Mouse (Mus musculus) CD4-positive, CD25-positive, alpha-beta regulatory T cell, adult 2 months (primary cell): Measurements from ENCODE around the gene Mtif3.

Experiments
- DNase-seq: peaks from one replicate; pipeline ENCODE4 v3.0.0-alpha.2; 2012; ENCODE audit warnings: low read depth, low spot score

The Mtif3 gene

GRCm38 (mm10) chr5:146963118-146963936 is at the start of gene Mtif3:
Gene Mtif3, minus strand, starts transcription at chr5:146963800.
- DNase-seq = peak; percentile 92

DNA sequence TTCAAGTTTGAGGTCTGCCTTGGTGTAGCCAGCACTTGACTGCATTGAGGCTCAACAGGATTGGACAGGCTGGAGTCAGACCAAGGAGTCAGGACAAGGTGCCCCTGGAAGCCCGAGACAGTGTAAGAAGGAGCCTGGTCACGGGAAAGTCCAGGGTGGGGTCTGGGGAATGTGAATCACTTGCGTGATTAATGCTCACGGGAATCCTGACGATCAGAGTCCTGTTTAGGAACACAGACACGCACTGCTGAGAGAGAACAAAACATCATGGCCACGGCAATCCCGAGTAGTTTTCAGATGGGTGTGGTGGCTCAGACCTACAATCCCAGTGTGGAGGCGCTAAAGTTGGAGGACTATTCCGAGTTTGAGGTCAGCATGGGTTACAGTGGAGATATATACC is 47.7 kb upstream of the Mtif3 start:
- DNase-seq = no peak

DNA sequence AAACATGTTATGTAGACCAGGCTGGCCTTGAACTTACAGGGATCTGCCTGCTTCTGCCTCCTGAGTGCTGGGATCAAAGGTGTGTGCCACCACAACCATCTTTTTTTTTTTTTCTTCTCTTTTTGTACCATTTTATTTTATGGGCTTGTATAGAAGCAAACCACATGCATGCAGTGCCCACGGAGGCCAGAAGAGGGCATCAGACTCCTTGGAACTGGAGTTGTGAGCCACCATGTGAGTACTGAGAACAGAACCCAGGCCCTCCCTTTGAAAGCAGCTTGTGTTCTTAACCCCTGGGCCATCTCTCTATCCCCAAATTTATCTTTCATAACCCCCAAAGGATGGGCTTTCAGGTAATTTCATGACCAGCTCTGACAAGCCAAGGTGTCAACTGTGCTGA is 39.7 kb upstream of the Mtif3 start:
- no peak for DNase-seq

GRCm38 (mm10) chr5:147001312-147001711 is 37.7 kb upstream of the Mtif3 start:
- no peak for DNase-seq

DNA sequence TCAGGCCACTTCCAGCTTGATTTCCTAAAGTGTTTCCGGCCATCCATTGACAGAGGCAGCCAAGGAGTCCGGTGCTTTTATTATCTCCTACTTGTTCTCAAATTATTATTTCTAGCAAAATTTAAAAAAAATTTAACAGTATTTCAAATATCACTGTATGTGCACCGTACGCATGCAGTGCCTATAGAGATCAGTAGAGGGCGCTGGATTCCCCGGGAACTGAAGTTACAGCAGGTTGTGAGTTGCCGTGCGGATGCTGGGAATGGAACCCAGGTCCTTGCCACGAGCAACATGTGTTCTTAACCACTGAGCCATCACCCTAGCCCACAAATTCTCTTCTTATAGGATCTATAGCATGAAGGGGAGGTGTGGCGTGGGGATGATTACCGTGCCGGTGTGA is 35.2 kb upstream of the Mtif3 start:
- DNase-seq = no peak

DNA sequence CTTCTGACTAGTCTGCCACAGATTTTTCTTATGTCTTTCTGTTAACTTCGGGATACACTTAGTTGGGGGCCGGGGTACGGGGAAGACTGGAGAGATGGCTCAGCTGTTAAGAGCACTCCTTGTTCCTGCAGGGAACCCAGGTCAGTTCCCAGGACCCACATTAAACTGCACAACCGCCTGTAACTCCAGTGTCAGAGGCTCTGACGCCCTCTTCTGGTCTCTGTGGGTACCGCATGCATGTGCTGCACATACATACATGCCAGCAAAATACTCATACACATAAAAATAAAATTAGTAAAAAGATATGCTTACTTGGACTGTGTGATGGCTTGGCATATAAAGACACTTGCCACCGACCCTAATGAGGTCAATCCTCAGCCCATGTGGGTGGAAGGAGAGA is 33.2 kb upstream of the Mtif3 start:
- DNase-seq = no peak

- DNase-seq = no peak
Measured at GRCm38 (mm10) chr5:146994973-146995372, 31.4 kb upstream of the Mtif3 start.

DNA sequence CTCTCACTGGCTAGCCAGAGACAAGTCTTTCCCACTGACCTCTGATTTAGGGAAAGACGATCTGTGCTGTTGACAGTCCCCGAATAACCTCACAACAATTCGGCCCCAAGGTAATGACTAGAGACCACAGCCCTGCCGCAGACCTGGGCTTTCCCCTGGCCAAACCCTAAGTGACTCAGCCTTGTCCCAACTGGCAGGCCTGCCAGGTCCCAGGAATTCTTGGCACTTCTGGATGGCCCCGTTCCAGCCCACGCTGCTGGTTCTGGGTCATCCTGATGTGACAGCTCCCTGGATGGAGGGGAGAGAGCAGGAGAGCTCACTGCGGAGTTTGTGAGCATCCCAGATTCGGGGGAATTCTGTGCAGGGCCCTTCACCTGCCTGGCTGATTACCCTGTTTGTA is 29.9 kb upstream of the Mtif3 start:
- DNase-seq = no peak

- no peak for DNase-seq
Measured at GRCm38 (mm10) chr5:146989051-146989450, 25.5 kb upstream of the Mtif3 start.

GRCm38 (mm10) chr5:146987588-146987987 is 24.0 kb upstream of the Mtif3 start:
- no peak for DNase-seq

GRCm38 (mm10) chr5:146985725-146986433 is 22.3 kb upstream of the Mtif3 start:
- no peak for DNase-seq

DNA sequence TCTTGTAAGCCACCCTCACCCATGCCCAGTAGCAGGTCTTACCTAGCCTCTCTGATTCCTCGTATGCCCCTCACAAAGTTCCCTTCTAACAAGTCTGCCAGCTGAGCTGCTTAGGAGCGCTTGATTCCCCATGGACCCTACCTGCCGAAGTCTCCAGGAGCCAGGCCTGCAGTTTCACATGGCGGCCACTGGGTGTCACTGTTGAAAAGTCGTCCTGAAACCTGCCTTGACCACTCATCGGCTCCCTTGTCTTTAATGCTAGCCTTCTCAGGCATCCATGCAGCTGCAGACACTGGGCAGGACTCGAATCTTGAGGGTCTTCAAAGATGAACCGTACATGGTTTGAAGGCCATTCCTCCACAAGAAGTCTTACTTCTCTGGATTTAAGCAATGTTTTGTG is 19.6 kb upstream of the Mtif3 start:
- peak; percentile 73 for DNase-seq

GRCm38 (mm10) chr5:146981376-146981775 is 17.8 kb upstream of the Mtif3 start:
- no peak for DNase-seq

GRCm38 (mm10) chr5:146974781-146975123 is 11.2 kb upstream of the Mtif3 start:
- DNase-seq = no peak

GRCm38 (mm10) chr5:146973858-146974780 is 10.5 kb upstream of the Mtif3 start:
- DNase-seq = peak; percentile 31

- DNase-seq = no peak
Measured at GRCm38 (mm10) chr5:146973353-146973752, 9.8 kb upstream of the Mtif3 start.

GRCm38 (mm10) chr5:146971776-146972561 is 8.4 kb upstream of the Mtif3 start:
- no peak for DNase-seq

DNA sequence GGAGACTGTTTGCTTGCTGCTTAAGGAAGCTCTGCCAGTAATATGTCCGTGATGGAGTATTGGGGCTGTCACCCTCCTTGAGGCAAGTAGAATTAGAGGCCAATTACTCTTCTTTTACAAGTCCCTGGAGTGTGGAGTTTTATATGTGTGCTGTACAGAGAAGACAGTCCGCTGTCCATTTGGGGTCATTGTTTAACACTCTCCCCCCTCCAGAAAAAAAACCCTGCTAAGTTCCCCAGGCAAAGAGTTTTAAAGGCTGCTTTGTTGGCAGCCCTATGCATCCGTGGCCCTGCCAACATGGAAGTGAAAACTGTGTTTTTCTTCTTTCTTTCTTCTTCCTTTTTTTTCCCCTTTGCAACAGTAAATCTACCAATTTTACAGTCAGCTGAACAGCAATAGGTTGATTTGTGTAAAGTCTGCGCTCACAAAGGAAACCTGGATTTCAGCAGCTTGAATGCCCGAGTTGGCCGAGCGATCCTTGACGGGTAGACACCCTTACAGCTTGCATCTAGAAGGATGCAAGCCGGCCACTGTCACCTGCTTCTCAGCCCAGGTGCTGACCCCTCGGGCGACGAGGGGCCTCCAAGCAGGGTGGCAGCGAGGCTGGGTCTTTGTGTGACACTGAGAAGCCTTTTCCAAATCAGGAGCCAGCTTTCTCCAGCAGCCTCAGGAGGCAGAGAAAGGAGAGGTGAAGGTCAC is 5.2 kb upstream of the Mtif3 start:
- no peak for DNase-seq

- DNase-seq = no peak
Measured at GRCm38 (mm10) chr5:146963937-146964278, 308 bp upstream of the Mtif3 start.

DNA sequence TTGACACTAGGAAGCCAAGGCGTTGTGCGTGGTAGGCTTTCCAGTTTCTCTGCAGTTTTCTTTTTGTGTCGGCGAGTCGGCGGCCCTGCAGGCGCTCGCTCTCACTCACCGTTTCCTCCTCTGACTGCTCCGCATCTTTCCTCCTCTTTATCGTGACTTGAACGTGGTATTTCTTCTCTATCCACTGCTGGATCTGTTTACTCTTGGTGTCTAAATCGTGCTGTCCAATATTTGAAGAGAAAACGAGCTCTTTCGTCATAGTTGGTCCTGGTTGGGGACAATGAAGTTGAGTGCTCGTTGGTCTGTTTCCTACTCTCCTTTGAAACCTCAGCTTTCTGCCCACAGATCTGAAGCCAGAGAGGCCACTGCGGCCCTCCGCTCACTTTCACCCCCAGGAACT is 6.9 kb downstream of the Mtif3 start:
- DNase-seq = no peak

- DNase-seq = no peak
Measured at GRCm38 (mm10) chr5:146955651-146956050, 7.9 kb downstream of the Mtif3 start.
